Mouse (Mus musculus) G1E-ER4 (cell line): ENCODE data around the gene Mfsd2b. TPM values are rescaled to one million over a fixed set of nuclear protein-coding genes. Genes with fewer than 3 reads are reported as not detected.

ENCODE experiments used
- GATA1 ChIP-seq: IDR thresholded peaks from one replicate; pipeline ENCODE4 v1.8.0; 2012; ENCODE audit warnings: low read length, inconsistent platforms
- polyA plus RNA-seq: library from polyadenylated mRNA; stranded (reverse); fragments of >175 nt; gene quantifications from 2 replicates; pipeline ENCODE4 v1.2.3, GENCODE M21; 2012

Mfsd2b gene
- polyA plus RNA-seq, 1 experiment = 223 TPM

DNA sequence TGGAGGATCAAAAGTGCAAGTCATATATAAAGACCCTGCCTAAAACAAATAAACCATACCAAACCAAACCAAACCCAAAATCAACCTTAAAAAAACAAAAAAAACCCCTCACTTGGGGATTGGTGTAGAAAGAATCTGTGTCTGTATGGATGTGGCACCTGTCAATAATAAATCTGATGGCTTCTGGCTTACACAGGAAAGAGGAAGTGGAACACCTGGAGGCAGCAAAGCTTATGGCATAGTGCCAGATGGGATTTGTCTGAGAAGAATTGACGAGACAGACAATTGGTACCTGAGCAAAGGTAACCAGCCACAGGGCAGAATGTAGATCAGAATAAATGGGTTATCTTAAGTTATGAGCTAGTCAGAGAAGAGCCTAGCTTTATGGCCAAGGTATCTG is 10.9 kb upstream of the Mfsd2b start:
- no peak for TF ChIP-seq GATA1

GRCm38 (mm10) chr12:4882086-4882485 is 7.9 kb upstream of the Mfsd2b start:
- no peak for TF ChIP-seq GATA1

DNA sequence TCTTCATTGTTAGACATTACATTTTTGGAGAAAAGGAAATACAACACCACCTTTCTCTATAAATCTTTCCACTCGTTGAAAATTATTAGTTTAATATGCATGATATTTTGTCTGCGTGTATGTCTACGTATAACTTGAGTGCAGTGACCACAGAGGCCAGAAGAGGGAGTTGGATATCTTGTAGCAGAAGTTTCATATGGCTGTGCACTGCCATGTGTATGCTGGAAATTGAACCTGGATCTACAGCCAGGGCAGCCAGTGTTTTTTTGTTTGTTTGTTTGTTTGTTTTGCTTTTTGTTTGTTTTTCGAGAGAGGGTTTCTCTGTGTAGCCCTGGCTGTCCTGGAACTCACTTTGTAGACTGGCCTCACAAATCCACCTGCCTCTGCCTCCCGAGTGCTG is 4.9 kb upstream of the Mfsd2b start:
- TF ChIP-seq GATA1 = no peak

GRCm38 (mm10) chr12:4878296-4878783 is 4.2 kb upstream of the Mfsd2b start:
- TF ChIP-seq GATA1 = no peak

GRCm38 (mm10) chr12:4875623-4876022 is 1.5 kb upstream of the Mfsd2b start:
- TF ChIP-seq GATA1 = no peak

- no peak for TF ChIP-seq GATA1
Observed at GRCm38 (mm10) chr12:4873531-4873930, 628 bp downstream of the Mfsd2b start.

DNA sequence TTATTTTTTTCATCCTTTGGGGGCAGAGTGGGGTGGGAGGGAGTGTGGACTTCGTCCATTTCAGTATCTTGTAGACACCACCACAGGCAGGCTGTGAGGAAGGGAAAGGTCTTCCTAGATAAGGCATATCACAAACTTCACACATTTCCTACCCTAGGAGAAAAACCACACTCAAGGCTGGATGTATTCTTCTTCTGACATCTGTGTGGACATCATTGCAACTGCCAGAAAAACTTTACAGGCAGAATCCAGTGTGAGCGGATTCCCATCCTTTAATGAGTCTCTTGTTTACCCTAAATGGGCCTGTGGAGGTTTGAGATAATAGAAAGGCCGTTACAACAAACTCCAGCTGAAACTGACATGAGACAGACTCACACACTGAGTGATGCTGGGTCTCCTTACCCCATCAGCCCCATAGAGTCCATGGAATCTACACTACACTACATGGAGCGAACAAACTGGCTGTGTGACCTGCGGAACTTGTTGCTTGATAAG is 1.1 kb downstream of the Mfsd2b start:
- TF ChIP-seq GATA1 = peak; percentile 70

- no peak for TF ChIP-seq GATA1
Observed at GRCm38 (mm10) chr12:4872273-4872672, 1.9 kb downstream of the Mfsd2b start.

DNA sequence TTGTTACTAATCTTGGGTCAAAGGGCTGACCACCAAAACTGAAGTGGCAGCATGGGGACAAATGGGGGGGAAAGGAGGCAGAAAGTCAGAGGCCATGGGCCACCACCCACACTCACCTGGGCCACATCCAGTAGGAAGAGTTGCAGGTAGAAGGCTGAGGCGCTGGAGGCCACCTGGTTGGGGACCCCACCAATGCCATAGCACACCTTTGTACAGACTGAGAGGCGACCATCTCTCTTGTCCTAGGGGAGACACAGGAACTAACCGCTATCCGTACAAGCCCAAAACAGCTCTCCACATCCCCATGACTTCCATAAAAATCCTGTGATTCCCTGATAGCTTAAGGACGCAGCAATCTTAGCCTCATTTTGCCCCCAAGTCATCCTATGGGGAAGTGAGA is 2.9 kb downstream of the Mfsd2b start:
- TF ChIP-seq GATA1 = no peak

DNA sequence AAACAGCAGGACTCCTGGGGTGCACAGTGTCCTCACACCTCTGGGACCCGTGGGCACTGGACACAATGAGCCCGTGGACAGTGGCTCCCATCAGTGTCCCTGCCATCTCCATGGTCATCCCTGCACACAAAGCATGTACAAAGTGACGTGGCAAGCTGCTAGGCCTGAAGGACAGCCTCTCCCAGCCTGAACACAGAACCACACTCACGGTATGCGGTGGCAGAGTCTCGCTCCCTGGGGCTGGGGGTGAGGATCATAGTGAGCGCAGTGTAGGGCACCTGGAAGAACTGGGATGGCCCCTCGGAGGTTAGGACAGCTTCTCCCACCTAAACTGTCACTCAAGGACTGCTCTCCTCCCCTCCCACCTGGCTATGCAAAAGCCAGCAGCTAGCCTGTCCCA is 5.2 kb downstream of the Mfsd2b start:
- TF ChIP-seq GATA1 = no peak

GRCm38 (mm10) chr12:4864338-4864690 is 9.8 kb downstream of the Mfsd2b start:
- TF ChIP-seq GATA1 = no peak

DNA sequence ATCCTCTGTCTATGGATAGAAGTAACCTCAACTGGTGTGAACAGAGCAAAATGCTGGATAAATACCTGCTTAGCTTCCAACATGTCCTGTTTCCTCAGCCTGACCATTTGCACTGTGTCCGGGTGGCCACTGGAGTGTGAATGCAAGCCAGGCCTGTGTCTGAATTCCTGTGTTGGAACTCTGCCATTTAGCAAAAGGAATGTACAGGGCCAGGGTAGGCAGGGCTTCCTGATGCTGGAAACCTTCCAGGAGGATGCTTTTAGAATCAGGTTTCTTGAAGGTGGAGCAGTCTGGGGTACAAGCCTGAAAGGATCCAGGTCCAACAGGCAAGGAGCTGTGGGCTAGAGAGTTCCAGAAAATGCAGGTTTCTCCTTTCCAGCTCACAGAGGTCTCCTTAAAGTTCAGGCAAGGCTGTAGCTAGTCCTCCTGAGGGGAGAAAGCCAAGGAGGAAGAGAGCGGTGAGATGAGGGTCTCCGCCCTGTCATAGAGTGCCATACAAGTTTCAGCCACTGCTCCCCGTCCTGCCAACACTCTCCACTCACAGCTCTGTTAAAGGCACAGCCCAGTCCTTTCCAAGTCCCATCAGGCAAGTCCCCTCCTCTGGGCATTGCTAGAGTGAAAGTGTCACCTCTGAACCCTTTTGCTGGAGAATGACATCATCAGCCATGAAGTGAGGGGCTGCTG is 10.4 kb downstream of the Mfsd2b start:
- TF ChIP-seq GATA1 = no peak

GRCm38 (mm10) chr12:4862672-4863071 is 11.5 kb downstream of the Mfsd2b start:
- no peak for TF ChIP-seq GATA1

DNA sequence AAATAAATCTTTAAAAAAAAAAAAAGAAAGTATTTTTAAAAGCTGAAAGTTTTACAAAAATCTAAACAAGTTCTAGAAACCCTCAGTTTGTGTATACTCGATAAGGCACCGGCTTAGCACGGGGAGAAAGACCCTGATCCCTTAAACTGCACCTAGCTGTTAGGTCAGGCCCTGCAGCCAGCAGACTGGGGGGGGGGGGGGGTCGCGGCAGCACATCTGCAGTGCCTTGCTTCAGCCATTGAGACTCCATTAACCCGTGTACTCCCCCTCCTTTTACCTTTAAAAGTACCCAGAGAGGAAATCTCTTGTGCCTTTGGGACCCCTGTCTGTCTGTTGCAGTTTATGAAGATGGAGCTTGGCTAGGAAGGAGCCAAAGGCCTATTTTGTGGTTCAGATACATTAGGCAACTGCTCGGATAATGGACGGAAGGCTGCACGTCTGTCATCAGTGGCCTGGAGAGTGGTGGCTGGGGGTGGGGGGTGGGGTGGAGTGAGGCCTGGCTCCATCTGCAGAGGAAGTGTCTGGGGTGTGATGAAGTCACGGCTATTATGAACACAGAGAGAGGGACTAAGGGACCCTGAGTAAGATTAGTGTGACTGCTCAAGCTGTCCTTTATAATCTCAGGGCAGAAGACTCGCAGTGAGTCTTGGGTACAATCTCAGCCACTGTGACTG is 14.8 kb downstream of the Mfsd2b start:
- TF ChIP-seq GATA1 = no peak

- no peak for TF ChIP-seq GATA1
Observed at GRCm38 (mm10) chr12:4856834-4857233, 17.3 kb downstream of the Mfsd2b start.

GRCm38 (mm10) chr12:4856160-4856559 is 18.0 kb downstream of the Mfsd2b start:
- TF ChIP-seq GATA1 = no peak

- no peak for TF ChIP-seq GATA1
Observed at GRCm38 (mm10) chr12:4843741-4844140, 30.4 kb downstream of the Mfsd2b start.
